Comparison of ENCODE assay signal across 22 mouse cellular contexts in the genomic region with DNA sequence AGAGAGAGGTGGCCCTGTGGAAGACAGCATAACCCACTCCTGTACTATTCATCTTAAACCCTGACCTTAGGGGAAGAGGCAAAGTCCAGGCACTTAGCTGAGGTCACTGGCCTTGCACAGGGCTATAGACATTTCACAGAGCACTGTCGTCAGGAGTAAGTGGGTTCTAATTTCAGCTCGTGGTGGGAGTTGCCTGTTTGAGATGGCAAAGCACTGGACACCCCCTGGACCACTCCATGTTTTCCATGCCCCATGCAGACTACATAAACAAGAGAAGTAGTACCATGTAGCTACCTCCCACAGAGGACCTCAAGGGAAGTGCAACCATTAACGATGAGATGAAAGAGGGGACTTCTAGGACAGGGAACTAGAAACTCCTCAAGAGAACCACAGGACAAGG.
"Had no signal": no experiment of that assay in that cellular context is flagged by ENCODE, and none has a peak within 500 bp of the region (broad histone marks: within the 10 kb centered on the region; RNA-seq: fewer than 3 reads in every experiment).

No protein-coding gene starts in this region.

- H3K36me3 ChIP-seq: liver, embryonic 15.5 days; lung, embryonic 15.5 days; midbrain, embryonic 10.5 days; midbrain, embryonic 12.5 days; midbrain, embryonic 15.5 days; neural tube, embryonic 13.5 days; neural tube, embryonic 15.5 days had no signal

- H3K4me3 ChIP-seq: liver, embryonic 15.5 days; lung, embryonic 15.5 days; midbrain, embryonic 10.5 days; midbrain, embryonic 12.5 days; midbrain, embryonic 15.5 days; myocyte; neural tube, embryonic 13.5 days; neural tube, embryonic 15.5 days had no signal

- H3K9ac ChIP-seq: liver, embryonic 15.5 days; liver, postnatal 0 days; lung, embryonic 15.5 days; midbrain, embryonic 12.5 days; midbrain, embryonic 15.5 days; neural tube, embryonic 13.5 days; neural tube, embryonic 15.5 days had no signal

- H3K4me1 ChIP-seq: liver, embryonic 15.5 days; lung, embryonic 15.5 days; midbrain, embryonic 10.5 days; midbrain, embryonic 12.5 days; midbrain, embryonic 15.5 days had no signal

- ATAC-seq: liver, postnatal 0 days; lung, postnatal 0 days; midbrain, embryonic 15.5 days had no signal

- H3K9me3 ChIP-seq: liver, embryonic 15.5 days; lung, embryonic 15.5 days; midbrain, embryonic 10.5 days; midbrain, embryonic 12.5 days; midbrain, embryonic 15.5 days; neural tube, embryonic 13.5 days; neural tube, embryonic 15.5 days had no signal

- H3K27ac ChIP-seq: liver, embryonic 15.5 days; lung, embryonic 15.5 days; macrophage; midbrain, embryonic 10.5 days; midbrain, embryonic 12.5 days; midbrain, embryonic 15.5 days; neural tube, embryonic 13.5 days; neural tube, embryonic 15.5 days had no signal

- H3K27me3 ChIP-seq: liver, embryonic 15.5 days; lung, embryonic 15.5 days; midbrain, embryonic 12.5 days; midbrain, embryonic 15.5 days; neural tube, embryonic 13.5 days; neural tube, embryonic 15.5 days had no signal

- DNase-seq: liver, postnatal 0 days; lung, adult 2 months; lung, postnatal 14 days; lung, postnatal 36 days; retina, postnatal 1 day; right cerebral cortex, adult 18-20 months; right cerebral cortex, postnatal 25 days; right cerebral cortex, postnatal 4 days; spleen, adult 18-20 months; thymus, adult 18-20 months; thymus, postnatal 14 days; thymus, postnatal 36 days had no signal

- H3K4me2 ChIP-seq: liver, embryonic 15.5 days; lung, embryonic 15.5 days; midbrain, embryonic 12.5 days; midbrain, embryonic 15.5 days; neural tube, embryonic 13.5 days; neural tube, embryonic 15.5 days had no signal
